Mouse (Mus musculus): ENCODE measurements around the gene Slc35e3.

GRCm38 (mm10) chr10:117767286-117768140 is 21.3 kb upstream of the Slc35e3 start:
- TF ChIP-seq CTCF (IDR thresholded peaks at IDR 0.05; ENCODE audit: insufficient read depth, low read length) (no peak), POLR2A (IDR thresholded peaks at IDR 0.05; ENCODE audit: borderline replicate concordance, extremely low read depth, low read depth, low read length) (no peak)
